27 mouse cellular contexts compared by ENCODE assay signal in the genomic region with DNA sequence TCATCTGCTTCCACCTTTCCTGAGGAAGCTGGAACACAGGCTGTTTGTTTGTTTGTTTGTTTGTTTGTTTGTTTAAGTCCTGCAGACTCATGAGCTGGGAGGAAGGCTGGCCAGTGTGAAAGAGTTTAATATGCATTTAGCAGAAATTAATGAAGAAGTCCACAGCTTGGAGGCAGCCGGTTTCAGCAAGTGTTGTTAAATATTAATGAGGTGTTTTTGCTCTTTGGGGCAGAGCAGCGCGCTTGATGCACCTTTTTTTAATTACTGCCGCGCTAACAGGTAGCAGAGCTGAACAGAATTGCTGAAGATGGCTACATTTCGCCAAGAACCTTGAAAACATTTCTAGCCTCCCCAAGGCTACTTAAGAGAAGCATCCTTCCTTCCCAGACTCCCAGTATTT.
DNase-seq lines count a peak whose midpoint lies in the region; ATAC-seq and TF ChIP-seq lines count a peak whose summit lies in the region.
"Had no signal": no experiment of that assay in that cellular context is flagged by ENCODE, and none has a peak within 500 bp of the region (broad histone marks: within the 10 kb centered on the region; RNA-seq: fewer than 3 reads in every experiment).

No protein-coding gene starts in this region.

- H3K4me1 ChIP-seq in kidney, adult 2 months (ENCODE audit: control insufficient read depth, insufficient read depth, low read length), result no peaks in the 10 kb centered on the region; the same call in 1 of the 2 replicates
- peaks cover 6% of the 10 kb centered on the region; the same call in 1 of the 2 replicates for H3K4me1 ChIP-seq in limb, embryonic 11.5 days (ENCODE audit: control insufficient read depth, insufficient read depth, low read length)
- H3K4me1 ChIP-seq in neural tube, embryonic 15.5 days, result no peaks in the 10 kb centered on the region; the same call in 1 of the 2 replicates
- H3K4me1 ChIP-seq: embryonic facial prominence, embryonic 12.5 days; forebrain, embryonic 12.5 days; heart, embryonic 15.5 days; liver, embryonic 12.5 days; stomach, embryonic 15.5 days had no signal

- 32% methylated on average over 6 of the region's 6 CpGs for WGBS in kidney, adult 2 months
- WGBS in limb, embryonic 11.5 days, result 24% methylated on average over 6 of the region's 6 CpGs
- 50% methylated on average over 6 of the region's 6 CpGs for WGBS in neural tube, embryonic 15.5 days

- H3K36me3 ChIP-seq in kidney, adult 2 months (ENCODE audit: control insufficient read depth, insufficient read depth, low read length), result no peaks in the 10 kb centered on the region
- no peaks in the 10 kb centered on the region for H3K36me3 ChIP-seq in limb, embryonic 11.5 days (ENCODE audit: control insufficient read depth, insufficient read depth, low read length)
- H3K36me3 ChIP-seq in neural tube, embryonic 15.5 days, result 0 out of 2 replicates have a peak, but pooled peaks cover 6% of the 10 kb centered on the region
- H3K36me3 ChIP-seq: embryonic facial prominence, embryonic 12.5 days; forebrain, embryonic 12.5 days; G1E; heart, embryonic 15.5 days; limb, embryonic 13.5 days; liver, embryonic 12.5 days; midbrain, embryonic 13.5 days; stomach, embryonic 15.5 days had no signal

- no peak overlapping the region for H3K4me3 ChIP-seq in kidney, adult 2 months (ENCODE audit: insufficient read depth, low read depth, low read length)
- no peak overlapping the region for H3K4me3 ChIP-seq in limb, embryonic 11.5 days (ENCODE audit: low read depth, low read length)
- H3K4me3 ChIP-seq in neural tube, embryonic 15.5 days (replicated peaks), result no peak overlapping the region
- H3K4me3 ChIP-seq: embryonic facial prominence, embryonic 12.5 days; forebrain, embryonic 12.5 days; gastrocnemius, adult 2 months; heart, embryonic 15.5 days; limb, embryonic 13.5 days; liver, embryonic 12.5 days; midbrain, embryonic 13.5 days; stomach, embryonic 15.5 days had no signal

- TF ChIP-seq POLR2A in kidney, adult 2 months (IDR thresholded peaks at IDR 0.05; ENCODE audit: low read depth, low read length), result no peak

- H3K27ac ChIP-seq in kidney, adult 2 months (ENCODE audit: insufficient read depth, low read depth, low read length), result peak overlapping the region; percentile 55; the same call in 1 of the 2 replicates
- no peak overlapping the region for H3K27ac ChIP-seq in limb, embryonic 11.5 days (replicated peaks; ENCODE audit: low read depth, low read length)
- H3K27ac ChIP-seq in neural tube, embryonic 15.5 days (replicated peaks), result no peak overlapping the region
- H3K27ac ChIP-seq: embryonic facial prominence, embryonic 12.5 days; forebrain, embryonic 12.5 days; gastrocnemius, adult 2 months; heart, embryonic 15.5 days; hindbrain, embryonic 14.5 days; limb, embryonic 13.5 days; liver, embryonic 12.5 days; midbrain, embryonic 13.5 days; stomach, embryonic 15.5 days had no signal

- TF ChIP-seq CTCF in kidney, adult 2 months (conservative IDR thresholded peaks at IDR 0.05; ENCODE audit: insufficient read depth, insufficient read length, low read depth, low read length), result no peak

- no peak overlapping the region for H3K9ac ChIP-seq in limb, embryonic 11.5 days (ENCODE audit: low read length)
- no peak overlapping the region for H3K9ac ChIP-seq in neural tube, embryonic 15.5 days (replicated peaks)
- H3K9ac ChIP-seq: embryonic facial prominence, embryonic 12.5 days; forebrain, embryonic 12.5 days; heart, embryonic 15.5 days; hindbrain, embryonic 14.5 days; limb, embryonic 13.5 days; liver, embryonic 12.5 days; midbrain, embryonic 13.5 days; stomach, embryonic 15.5 days had no signal

- H3K4me2 ChIP-seq in limb, embryonic 11.5 days (ENCODE audit: low read depth, severe bottlenecking), result no peak overlapping the region
- no peak overlapping the region for H3K4me2 ChIP-seq in neural tube, embryonic 15.5 days
- H3K4me2 ChIP-seq: embryonic facial prominence, embryonic 12.5 days; forebrain, embryonic 12.5 days; heart, embryonic 15.5 days; hindbrain, embryonic 14.5 days; limb, embryonic 13.5 days; liver, embryonic 12.5 days; midbrain, embryonic 13.5 days; stomach, embryonic 15.5 days had no signal

- no peaks in the 10 kb centered on the region for H3K9me3 ChIP-seq in limb, embryonic 11.5 days (ENCODE audit: control insufficient read depth, low read length)
- H3K9me3 ChIP-seq in neural tube, embryonic 15.5 days (replicated peaks), result no peaks in the 10 kb centered on the region
- H3K9me3 ChIP-seq: embryonic facial prominence, embryonic 12.5 days; forebrain, embryonic 12.5 days; heart, embryonic 15.5 days; limb, embryonic 13.5 days; liver, embryonic 12.5 days; midbrain, embryonic 13.5 days; stomach, embryonic 15.5 days had no signal

- H3K27me3 ChIP-seq in kidney, adult 2 months (replicated peaks; ENCODE audit: control insufficient read depth, insufficient read depth, low read length), result no peaks in the 10 kb centered on the region
- H3K27me3 ChIP-seq in limb, embryonic 11.5 days (ENCODE audit: control insufficient read depth, insufficient read depth, low read length), result no peaks in the 10 kb centered on the region
- H3K27me3 ChIP-seq in neural tube, embryonic 15.5 days (replicated peaks), result no peaks in the 10 kb centered on the region
- H3K27me3 ChIP-seq: CH12.LX; embryonic facial prominence, embryonic 12.5 days; forebrain, embryonic 12.5 days; heart, embryonic 15.5 days; limb, embryonic 13.5 days; liver, embryonic 12.5 days; midbrain, embryonic 13.5 days; stomach, embryonic 15.5 days had no signal

- peak; percentile 58 for DNase-seq in forelimb bud, embryonic 11.5 days (ENCODE audit: low read depth, low spot score)
- peak; percentile 76 for DNase-seq in kidney, adult 2 months
- peak; percentile 19 for DNase-seq in kidney, postnatal 10 days
- peak; percentile 42 for DNase-seq in limb, embryonic 11.5 days (ENCODE audit: low spot score)
- DNase-seq in cerebellum, postnatal 36 days, result no peak
- no peak for DNase-seq in urinary bladder, postnatal 36 days (ENCODE audit: low spot score in 2 of 2)
- DNase-seq: adrenal gland, postnatal 36 days; B cell, adult 2 months; cerebellum, adult 11-12 months; cerebellum, postnatal 10 days; gastrocnemius, adult 2 months; heart, postnatal 36 days; lung, adult 2 months; right cerebral cortex, postnatal 25 days; thymus, adult 18-20 months had no signal

- no peak for ATAC-seq in limb, embryonic 11.5 days (ENCODE audit: insufficient number of reproducible peaks, low FRiP score, low TSS enrichment, low read depth)
- no peak for ATAC-seq in neural tube, embryonic 15.5 days (ENCODE audit: low FRiP score)
- ATAC-seq: liver, embryonic 12.5 days; midbrain, embryonic 13.5 days; Patski had no signal

Comparison
In these comparisons a context has a peak if more than half of its experiments do, and no peak if none do; other contexts are left out.
1. DNase-seq: peak in forelimb bud, embryonic 11.5 days (single experiment), kidney, adult 2 months (single experiment), kidney, postnatal 10 days (single experiment) and limb, embryonic 11.5 days (single experiment); none in cerebellum, postnatal 36 days (0 of 2) and urinary bladder, postnatal 36 days (0 of 2).